Mouse (Mus musculus) urinary bladder, postnatal 25 days (tissue): Measurements from ENCODE around the gene Dapp1.

Experiments used
- DNase-seq: peaks from one replicate; pipeline ENCODE4 v3.0.0; 2022; ENCODE audit warnings: low spot score

Gene Dapp1

GRCm38 (mm10) chr3:137981382-137981750 lies at the start of gene Dapp1:
TSS of gene Dapp1 (minus strand) at chr3:137981545.
- DNase-seq: peak; percentile 52

GRCm38 (mm10) chr3:138030563-138030962 lies 49.2 kb upstream of the Dapp1 start:
- DNase-seq: no peak

GRCm38 (mm10) chr3:138029351-138029750 lies 48.0 kb upstream of the Dapp1 start:
- no peak for DNase-seq

- no peak for DNase-seq
Observed at GRCm38 (mm10) chr3:138027575-138028362, 46.4 kb upstream of the Dapp1 start.

- no peak for DNase-seq
Observed at GRCm38 (mm10) chr3:138026286-138026685, 44.9 kb upstream of the Dapp1 start.

GRCm38 (mm10) chr3:138022651-138023050 lies 41.3 kb upstream of the Dapp1 start:
- DNase-seq: no peak

- DNase-seq: no peak
Observed at GRCm38 (mm10) chr3:138022003-138022402, 40.7 kb upstream of the Dapp1 start.

GRCm38 (mm10) chr3:138016810-138017209 lies 35.5 kb upstream of the Dapp1 start:
- DNase-seq: no peak

GRCm38 (mm10) chr3:138014725-138015124 lies 33.4 kb upstream of the Dapp1 start:
- no peak for DNase-seq

- no peak for DNase-seq
Observed at GRCm38 (mm10) chr3:138012351-138012750, 31.0 kb upstream of the Dapp1 start.

GRCm38 (mm10) chr3:138008152-138008551 lies 26.8 kb upstream of the Dapp1 start:
- no peak for DNase-seq

GRCm38 (mm10) chr3:138006896-138007295 lies 25.6 kb upstream of the Dapp1 start:
- no peak for DNase-seq

- DNase-seq: no peak
Observed at GRCm38 (mm10) chr3:138003264-138003663, 21.9 kb upstream of the Dapp1 start.

- DNase-seq: no peak
Observed at GRCm38 (mm10) chr3:138002545-138002944, 21.2 kb upstream of the Dapp1 start.

GRCm38 (mm10) chr3:138001865-138002264 lies 20.5 kb upstream of the Dapp1 start:
- no peak for DNase-seq

GRCm38 (mm10) chr3:138000724-138001069 lies 19.4 kb upstream of the Dapp1 start:
- DNase-seq: no peak

GRCm38 (mm10) chr3:138000062-138000723 lies 18.8 kb upstream of the Dapp1 start:
- DNase-seq: no peak

GRCm38 (mm10) chr3:137999224-137999790 lies 18.0 kb upstream of the Dapp1 start:
- no peak for DNase-seq

GRCm38 (mm10) chr3:137998491-137999223 lies 17.3 kb upstream of the Dapp1 start:
- no peak for DNase-seq

GRCm38 (mm10) chr3:137995486-137995885 lies 14.1 kb upstream of the Dapp1 start:
- DNase-seq: no peak

- DNase-seq: no peak
Observed at GRCm38 (mm10) chr3:137994196-137994595, 12.9 kb upstream of the Dapp1 start.

- no peak for DNase-seq
Observed at GRCm38 (mm10) chr3:137992366-137992765, 11.0 kb upstream of the Dapp1 start.

GRCm38 (mm10) chr3:137991183-137991582 lies 9.8 kb upstream of the Dapp1 start:
- DNase-seq: peak; percentile 78
